Mouse (Mus musculus) CD8-positive naive resting alpha-beta T cell, adult 2 months (primary cell): Measurements from ENCODE around the gene a.
"Not testable (repeated sequence)": the region's sequence is repeated elsewhere in the genome, so short reads cannot be mapped to it uniquely, and the experiment has no call there.

Experiments
- DNase-seq, 2 experiments: peaks; one replicate each; pipeline ENCODE4 v3.0.0; 2022; ENCODE audit warnings: low read depth in 2 of 2, low spot score in 2 of 2

Gene a

DNA sequence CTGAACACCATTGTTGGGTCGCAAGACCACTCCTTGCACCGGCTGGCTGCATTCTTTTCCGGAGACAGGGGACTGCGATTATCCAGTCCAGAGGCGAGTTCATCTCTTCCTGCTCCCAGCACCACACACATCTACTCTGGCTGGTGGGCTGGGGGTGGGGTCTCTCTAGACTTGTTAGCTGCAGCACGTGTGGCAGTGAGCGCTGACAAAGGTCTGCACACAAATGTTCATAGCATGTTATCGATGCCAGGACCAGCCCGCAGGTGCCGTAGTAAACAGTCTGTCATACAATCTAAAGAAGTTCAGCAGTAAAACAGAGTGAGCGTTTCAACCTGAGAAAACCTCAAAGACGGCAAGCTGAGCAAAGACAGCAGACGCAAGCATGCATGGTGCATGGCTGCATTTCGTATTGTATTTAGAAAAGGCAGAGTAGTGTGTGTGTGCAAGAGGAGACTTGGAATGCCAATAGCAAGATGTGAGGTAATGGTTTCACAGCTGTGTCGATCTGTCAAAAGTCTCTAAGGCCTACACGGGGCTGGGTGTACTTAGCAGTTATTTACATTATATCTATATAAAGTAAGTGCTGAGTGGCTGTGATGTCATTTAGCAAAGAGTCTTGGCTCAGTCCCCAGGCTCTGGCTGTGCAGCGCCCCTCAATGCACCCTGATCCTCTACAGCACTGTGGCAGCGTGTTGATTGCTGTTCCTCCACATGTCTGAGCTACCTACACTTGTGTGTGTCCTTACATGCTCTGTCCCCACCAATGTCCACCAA lies 180.9 kb downstream of the a start:
- DNase-seq, result no peak

DNA sequence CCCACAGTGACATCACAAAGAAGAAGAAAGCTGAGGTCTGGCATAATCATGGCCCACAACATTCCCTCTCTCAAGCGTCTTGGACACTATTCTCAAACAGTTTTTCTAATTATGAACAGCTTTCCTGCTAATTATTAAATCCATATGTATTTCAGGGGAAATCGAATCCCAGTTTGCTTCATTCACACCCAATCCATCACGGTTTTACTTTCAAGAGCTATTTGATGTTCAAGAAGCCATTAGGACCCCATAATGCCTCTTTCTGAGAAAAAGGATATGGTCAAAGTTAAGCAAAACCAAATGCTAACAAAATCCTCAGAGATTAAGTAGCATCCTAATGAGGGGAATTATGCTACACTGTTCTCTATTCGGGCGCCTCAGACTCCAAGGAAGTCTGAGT lies 181.8 kb downstream of the a start:
- no peak for DNase-seq

DNA sequence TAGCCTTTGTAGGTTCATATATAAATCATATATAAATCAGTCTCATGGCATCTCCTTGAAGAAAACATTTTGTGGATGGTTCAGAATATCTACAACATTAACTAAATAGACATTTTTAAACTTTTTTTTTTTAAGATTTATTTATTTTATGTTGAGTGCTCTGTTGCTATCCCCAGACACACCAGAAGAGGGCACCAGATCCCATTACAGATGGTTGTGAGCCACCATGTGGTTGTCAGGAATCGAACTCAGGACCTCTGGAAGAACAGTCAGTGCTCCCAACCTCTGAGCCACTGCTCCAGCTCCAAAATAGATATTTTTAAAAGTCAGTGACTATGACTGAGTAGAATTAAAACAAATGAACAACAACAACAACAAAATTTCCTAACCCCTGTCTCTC lies 195.4 kb downstream of the a start:
- DNase-seq, result no peak

DNA sequence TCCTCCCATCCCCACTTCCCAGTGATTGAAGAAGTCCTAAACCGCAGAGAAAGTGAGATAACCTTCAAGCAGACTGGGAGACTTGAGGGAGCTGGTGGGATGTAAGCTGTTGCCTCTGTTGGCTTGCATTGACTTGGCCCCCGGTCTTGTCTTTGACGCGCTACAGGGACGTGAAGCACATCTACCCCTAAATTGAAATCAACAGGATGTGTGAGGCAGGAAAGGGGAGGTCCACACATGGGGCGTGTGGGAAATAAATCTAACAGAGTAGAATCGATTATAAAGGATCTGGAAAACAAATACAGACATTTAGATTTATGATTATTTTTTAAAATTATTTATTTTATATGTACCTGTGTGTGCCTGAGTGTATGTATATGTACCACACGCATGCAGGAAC lies 200.2 kb downstream of the a start:
- peak; percentile 48 to 61 for DNase-seq

DNA sequence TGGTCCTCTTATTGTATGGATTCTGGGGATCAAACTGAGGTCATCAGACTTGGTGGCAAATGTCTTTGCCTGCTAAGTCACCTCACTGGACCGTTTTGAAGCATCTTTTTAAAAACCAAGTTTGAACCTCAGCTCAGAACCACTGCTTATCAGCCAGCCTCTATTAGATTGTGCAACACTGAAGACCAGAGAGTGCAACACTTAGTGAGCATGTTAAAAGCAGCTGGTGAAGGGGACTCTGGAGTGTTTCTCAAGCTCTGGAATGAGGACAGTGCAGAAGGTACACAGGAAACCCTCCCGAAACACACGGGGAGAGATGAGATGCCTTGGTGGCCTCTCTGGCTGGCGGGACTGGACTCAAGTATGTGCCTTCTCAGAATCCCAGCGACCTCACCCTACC lies 200.9 kb downstream of the a start:
- DNase-seq, result no peak

DNA sequence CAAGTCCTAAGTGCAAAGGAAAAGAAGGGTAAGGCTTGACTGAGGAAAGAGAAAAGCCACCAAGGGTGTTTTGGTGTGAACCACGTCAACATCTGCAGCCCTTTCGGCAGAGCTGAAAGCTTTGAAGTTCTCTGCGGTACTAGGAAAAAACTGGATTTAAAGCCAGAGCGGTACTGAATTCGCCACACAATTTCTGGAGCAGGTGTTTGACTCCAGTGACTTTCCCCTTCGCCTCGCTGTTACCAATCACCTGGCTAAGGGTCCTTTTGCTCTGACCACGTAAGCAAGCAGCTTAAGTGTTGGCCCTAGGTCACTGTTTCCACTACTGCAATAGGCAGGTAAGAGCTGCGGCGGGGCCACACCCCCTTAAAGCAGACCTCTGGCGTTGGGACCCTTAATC lies 214.3 kb downstream of the a start:
- DNase-seq, result no peak

DNA sequence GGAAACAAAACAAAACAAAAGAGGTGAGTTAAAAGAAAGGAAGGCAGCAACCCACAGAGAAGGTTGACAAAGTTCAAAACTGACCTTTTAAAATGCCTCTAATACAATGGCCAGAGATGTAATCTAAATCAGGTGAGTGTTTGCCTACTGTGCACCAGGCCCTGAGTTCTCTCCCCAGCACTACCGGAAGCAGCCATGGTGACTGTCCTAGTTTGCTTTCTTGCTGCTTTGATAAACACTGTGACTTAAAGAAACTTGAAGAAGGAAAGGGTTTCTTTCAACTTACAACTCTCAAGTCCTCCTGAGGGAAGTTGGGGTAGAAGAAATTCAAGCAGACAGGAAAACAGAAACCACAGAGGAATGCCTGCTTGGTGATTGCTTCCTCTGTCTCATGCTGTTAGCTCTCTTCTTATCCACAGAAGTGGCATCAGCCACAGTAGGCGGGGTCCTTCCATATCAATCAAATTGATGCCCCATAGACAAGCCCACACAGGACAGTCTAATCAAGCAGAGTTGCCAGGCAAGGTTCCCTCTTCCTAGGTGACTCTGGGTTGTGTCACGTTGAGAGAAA lies 220.0 kb downstream of the a start:
- peak in 1 of 2 experiments; percentile 32 for DNase-seq

DNA sequence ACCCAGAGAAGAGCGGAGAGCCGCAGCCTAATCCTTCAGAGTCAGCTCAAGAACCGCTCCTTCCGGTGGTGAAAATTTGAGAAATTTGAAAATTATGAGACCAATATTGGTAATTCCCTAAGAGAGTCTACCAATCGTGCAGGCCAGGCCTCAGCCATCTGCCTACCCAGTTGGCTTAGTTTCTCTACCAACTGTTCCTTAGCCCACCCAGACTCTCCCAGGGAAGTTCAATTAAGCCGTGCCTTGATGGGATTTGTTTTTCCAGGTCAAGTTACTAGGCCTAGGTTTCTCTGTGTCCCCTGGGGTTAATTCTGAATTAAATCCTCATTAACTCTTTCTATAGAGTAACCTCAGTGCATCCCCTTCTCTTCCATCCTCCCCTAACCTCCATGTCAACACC lies 221.8 kb downstream of the a start:
- no peak for DNase-seq

DNA sequence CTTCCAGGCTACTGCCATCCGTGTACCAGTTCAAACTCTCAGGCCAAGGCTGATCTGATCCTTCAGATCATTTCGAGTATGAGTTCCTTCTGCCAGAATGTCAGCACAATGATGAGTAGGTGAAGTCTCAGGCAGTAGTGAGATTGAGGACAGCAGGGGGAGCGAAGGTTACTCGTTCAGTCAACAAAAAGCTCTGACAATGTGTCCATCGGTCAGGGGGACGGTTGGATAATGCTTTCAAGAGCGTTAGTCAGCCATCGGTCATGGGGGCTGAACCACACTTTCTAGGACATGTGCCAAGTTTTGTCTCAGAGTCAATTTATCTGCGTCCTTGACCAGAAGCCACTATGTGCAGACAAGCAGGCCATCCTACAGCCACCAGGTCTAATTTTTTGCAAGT lies 225.5 kb downstream of the a start:
- DNase-seq, result not testable (repeated sequence)

DNA sequence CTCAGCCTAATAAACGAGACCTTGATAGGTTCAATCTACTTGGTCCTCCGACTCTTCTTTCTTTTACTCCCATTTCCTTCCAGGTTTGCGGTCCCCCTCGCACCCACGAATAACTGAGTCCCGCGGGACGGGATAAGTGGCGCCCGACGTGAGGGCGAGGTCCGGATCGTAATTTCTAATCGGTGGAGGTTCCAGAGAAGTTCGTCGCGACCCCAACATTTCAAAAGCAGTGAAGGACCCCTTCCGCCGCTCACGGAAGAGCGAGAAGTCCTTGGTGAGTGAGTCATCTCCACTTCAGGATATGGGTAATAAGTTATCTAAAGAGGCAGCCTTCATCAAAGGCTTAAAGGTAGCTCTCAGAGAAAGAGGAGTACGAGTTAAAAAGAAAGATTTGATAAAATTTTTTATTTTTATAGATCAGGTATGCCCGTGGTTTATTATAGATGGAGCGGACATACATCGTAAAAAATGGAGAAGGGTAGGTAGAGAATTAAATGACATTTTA lies 227.1 kb downstream of the a start, which contains the start of gene Gm14226:
Gm14226 (plus strand) TSS at position 16 of the 505 bp plus-strand sequence.
- DNase-seq, result not testable (repeated sequence)

DNA sequence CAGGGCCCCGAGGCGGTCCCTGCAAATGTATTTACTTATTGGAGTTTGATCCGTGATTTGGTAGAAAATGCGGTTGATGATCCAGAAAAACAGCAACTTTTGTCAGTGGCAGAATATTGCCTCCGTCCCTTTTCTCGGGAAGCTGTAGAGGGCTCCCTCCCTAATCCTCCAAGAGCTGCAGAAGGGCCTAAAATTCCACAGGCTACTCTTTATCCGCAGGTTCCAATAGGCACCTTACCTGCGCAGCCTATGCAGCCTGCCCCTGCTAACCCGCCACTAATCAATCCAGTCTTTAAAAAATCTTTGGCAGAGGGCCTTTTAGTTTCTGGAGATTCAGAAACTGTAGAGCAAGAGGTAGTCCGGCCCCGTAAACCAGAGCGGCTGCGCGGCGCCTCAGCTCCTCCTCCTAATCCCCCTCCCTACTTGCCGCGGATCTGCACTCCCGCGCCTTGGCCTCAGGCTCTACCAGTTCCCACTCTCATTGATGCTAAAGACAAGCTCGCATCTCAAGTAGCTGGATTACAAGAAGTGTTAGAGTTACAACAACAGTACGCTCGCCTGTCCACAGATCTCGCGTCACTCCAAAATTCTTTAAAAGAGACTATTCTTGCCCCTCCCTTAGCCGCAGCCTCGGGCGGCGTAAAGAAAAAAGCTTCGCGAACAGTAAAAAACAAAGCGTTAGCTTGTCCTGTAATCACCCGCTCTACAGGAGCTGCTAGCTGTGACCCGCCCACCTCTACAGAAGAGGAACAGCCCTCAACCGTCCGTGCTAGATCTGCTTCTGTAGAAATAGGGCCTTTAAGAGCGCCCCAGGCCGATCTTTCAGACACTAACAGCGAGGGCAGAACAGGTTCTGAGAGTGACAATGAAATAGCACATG lies 227.8 kb downstream of the a start:
- DNase-seq, result peak; percentile 50 to 62

DNA sequence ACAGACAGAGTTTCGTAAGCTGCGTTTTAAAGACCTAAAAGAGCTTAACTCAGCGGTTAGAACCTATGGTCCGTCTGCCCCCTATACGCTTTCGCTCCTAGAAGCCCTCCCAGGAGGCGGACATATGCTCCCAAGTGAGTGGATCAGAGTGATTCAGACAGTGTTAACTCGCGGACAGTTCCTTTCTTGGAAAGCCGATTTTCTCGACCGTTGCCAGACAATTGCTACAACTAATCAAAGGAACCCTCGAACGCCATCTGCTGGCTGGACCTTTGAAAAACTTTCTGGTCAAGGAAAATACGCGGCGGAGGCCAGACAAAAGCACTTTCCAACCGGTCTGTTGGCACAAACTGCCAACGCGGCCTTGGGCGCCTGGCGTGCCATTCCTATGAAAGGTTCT lies 228.5 kb downstream of the a start:
- DNase-seq, result peak; percentile 61 to 69

DNA sequence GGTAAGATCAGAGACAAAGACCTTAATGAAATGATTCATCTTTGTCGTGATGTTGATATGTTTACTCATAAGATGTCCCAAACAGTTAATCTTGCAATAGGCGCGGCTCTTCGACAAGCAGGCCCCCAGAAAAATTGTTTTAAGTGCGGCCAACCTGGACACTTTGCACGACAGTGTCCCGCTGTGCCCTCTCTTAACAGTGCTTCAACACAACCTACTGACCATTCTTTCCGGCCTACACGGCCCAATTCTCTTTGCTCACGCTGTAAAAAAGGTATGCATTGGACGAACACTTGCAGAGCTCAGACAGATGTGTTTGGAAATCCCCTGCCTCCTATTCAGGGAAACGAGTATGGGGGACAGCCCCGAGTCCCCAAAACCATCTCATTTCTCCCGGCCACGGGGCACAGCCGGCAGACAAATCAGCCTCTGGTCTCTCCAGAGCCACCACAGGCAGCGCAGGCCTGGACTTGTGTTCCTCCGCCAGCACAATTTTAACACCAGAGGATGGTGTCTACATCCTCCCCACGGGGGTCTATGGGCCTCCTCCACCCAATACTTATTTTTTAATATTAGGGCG lies 229.1 kb downstream of the a start:
- not testable (repeated sequence) for DNase-seq

DNA sequence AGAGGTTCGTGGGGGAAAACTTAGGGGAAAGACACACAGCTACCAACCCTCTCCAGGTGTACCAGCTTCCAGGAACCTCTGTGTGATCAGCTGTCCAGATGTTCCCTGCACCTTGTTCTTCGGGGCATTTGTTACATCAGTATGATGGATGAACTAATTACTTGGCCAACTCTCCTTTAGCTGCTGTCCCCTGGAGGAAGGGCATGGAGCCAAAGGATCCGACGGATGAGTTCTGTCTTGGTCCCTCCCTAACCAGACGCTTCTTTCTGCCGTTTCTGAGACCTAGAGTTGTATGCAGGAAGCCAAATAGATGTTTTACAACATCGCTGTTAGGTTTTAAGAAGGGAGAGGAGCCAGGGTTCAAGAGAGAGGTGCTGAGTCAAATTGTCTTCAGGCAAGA lies 239.6 kb downstream of the a start:
- no peak for DNase-seq

DNA sequence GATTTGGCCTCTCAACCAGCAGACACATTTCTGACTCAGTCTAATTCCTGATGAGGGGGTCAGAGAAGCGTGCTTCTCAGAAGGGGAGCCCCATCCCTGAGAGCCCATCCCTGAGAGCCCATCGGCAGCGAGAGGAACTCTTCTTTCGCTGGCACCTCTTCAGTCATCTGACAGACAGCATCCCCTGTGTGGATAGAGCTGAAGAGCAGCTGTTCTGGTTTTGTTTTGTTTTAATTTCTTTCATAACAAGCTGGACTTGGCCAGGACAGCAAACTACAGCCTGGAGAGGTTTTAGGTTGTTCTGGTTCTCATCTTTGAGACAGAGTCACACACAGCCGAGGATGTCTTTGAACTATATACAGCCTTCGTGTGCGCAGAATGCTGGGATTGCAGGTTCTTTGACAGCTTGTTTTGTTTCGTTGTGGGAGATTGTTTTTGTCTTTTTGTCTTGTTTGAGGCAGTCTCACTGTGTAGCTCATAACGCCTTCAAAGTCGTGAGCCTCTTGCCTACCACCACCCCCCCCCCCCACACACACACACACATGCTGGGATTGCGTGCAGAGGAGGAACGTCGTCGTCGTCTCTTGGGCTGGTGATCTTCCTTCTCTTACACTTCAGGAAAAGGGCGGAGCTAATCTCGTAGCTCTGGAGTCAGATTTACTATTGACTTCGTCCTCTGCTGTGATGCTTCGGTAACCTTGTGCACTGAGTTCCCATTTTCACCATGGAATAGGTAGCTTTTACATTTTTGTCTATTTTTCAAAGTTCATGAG lies 241.9 kb downstream of the a start:
- no peak for DNase-seq

DNA sequence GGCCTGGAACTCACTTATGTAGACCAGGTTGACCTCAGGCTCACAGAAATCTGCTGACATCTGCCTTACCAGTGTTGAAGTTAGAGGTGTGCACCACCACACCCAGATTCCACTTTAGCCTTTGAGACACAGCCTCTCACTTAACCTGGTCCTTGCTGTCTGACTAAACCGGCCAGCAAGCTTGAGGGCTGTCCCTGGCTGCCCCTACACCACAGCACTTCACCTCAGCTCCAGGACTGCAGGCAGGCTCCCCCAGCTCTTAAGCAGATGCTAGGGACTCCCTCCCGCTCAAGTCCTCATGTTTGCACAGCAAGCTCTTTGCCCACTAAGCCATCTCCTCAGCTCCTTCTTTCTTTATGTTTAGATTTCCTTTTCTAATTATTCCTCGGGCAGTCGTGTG lies 248.8 kb downstream of the a start:
- DNase-seq, result no peak

DNA sequence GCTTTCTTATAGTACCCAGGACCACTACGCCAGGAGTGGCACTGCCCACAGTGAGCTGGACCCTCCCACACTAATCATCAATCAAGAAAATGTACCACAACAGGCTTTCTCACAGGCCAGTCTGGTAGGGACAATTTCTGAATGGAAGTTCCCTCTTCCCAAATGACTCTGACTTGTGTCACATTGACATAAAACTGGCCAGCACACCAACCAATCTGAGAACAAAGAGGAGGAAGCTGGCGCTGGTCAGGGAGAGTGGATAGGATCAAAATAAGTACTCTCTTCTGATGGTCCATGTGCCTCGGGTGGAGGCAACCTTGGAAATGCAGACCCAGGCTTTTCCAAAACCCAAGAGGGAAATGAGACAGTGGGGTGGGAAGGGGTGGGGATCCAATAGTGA lies 253.3 kb downstream of the a start:
- DNase-seq, result no peak

DNA sequence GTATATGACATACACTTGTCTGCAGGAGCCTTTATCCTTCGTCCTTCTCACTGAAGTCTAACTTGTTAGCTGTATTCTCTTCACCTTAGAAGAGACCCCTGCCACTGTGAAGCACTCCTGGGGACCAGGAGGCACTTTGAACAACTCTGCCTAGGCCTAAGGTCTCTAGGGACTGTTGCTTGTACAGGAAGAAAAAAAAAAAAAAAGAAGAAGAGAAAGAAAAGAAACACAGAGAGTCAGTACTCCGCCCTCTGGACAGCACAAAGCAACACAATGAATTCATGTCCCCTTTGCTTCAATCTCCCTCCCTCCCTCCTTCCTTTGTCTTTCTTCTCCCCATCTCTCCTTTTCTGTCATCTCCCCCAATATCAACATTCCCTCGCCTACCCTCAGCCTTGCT lies 253.9 kb downstream of the a start:
- DNase-seq, result no peak

DNA sequence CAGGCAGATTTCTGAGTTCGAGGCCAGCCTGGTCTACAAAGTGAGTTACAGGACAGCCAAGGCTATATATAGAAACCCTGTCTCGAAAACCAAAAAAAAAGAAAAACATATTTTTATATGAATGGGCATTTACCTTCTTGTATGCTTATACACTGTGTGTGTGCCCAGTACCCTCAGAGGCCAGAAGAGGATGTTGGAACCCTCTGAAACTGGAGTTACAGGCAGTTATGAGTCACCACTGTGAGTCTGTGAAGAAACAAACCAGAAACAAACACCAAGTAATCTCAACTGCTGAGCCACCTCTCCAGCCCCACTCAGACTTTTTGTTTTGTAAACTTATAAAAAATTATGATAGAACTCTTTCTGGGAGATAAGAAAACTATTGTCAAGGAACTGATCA lies 255.6 kb downstream of the a start:
- no peak for DNase-seq

DNA sequence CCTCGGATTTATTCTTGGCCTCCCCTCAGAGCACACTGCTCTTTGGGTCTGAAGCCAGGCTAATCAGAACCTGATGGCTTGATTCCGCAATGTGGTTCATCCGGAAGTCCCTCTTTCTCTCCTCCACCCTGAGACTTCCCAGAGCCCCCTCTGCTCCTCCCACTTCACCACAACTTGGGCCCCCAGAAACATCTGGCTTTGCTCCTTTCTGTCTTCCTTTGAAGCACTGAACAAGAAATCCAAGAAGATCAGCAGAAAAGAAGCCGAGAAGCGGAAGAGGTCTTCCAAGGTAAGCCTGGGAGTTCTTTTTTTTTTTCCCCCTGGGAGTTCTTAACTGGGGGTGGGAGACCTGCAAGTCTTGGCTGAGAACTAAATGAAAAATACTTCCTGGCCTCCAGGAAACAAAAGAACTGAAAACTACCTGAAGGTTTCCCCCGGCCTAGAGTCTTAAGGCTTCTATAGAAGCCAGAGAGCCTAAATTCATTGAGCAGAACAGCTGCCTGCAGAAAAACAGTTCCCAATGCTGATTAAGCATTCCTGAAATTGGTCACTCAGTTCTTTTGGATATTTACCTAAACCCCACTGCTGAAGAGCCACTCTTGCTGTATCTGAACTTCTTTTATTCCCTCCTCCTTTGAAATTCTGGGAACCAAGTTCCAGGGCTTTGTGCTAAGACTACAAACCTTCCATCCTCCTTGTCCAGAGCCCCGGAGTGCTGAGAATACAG lies 256.4 kb downstream of the a start:
- no peak for DNase-seq
